Comparison of ENCODE assay signal across 8 mouse cellular contexts in the genomic region with DNA sequence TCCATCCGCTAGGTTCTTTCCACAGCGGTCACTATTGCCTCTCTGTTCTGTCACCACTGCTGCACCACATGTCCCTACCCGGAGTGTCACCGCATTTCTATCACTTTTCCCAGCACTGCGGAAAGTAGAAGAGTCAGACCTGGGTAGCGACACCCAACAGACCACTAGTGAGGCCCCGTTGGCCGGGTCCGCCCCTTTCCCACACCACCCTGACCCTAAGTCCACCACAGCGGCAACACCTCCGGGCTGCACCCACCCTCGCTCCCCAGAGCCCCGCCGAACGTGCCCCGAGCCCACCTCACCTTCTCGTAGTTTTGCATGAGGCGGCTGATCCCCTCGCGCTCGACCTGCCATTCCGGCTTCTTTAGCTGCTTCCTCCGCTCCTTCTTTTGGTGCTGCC. TPM values are rescaled to one million over a fixed set of nuclear protein-coding genes. Genes with fewer than 3 reads are reported as not detected.
DNase-seq lines count a peak whose midpoint lies in the region; ATAC-seq and TF ChIP-seq lines count a peak whose summit lies in the region.

No protein-coding gene starts in this region.

- CTCF ChIA-PET in Patski (lab: Charles Lee) = no interaction called here

- peak; percentile 65 for ATAC-seq in kidney, embryonic 14.5 days (ENCODE audit: low FRiP score, low TSS enrichment)
- peak; percentile 23 for ATAC-seq in Patski
- ATAC-seq in forebrain, embryonic 14.5 days = no peak; the same call in 1 of the 2 replicates
- peak; percentile 40 for ATAC-seq in liver, embryonic 12.5 days
- peak; percentile 21 for ATAC-seq in stomach, embryonic 14.5 days (ENCODE audit: insufficient number of reproducible peaks, insufficient read depth, low FRiP score, low read depth)

- POLR2A ChIA-PET in Patski (lab: Charles Lee) = no interaction called here

- H3K27me3 ChIP-seq in kidney, embryonic 14.5 days (ENCODE audit: control insufficient read depth, insufficient read depth, low read length) = no peaks in the 10 kb centered on the region
- no peaks in the 10 kb centered on the region for H3K27me3 ChIP-seq in Patski
- no peaks in the 10 kb centered on the region for H3K27me3 ChIP-seq in forebrain, embryonic 14.5 days (replicated peaks; ENCODE audit: control insufficient read depth, insufficient read depth, low read length)
- no peaks in the 10 kb centered on the region for H3K27me3 ChIP-seq in liver, embryonic 12.5 days (replicated peaks)
- no peaks in the 10 kb centered on the region for H3K27me3 ChIP-seq in stomach, embryonic 14.5 days (ENCODE audit: control insufficient read depth, insufficient read depth, low read length)

- H3K4me2 ChIP-seq in kidney, embryonic 14.5 days (replicated peaks; ENCODE audit: low read depth, low read length) = peak overlapping the region; percentile 88
- H3K4me2 ChIP-seq in forebrain, embryonic 14.5 days (ENCODE audit: low read length) = peak overlapping the region; percentile 96
- H3K4me2 ChIP-seq in liver, embryonic 12.5 days = peak overlapping the region; percentile 97
- peak overlapping the region; percentile 95 for H3K4me2 ChIP-seq in stomach, embryonic 14.5 days (replicated peaks; ENCODE audit: low read depth, low read length)

- no peaks in the 10 kb centered on the region for H3K36me3 ChIP-seq in kidney, embryonic 14.5 days (ENCODE audit: control insufficient read depth, insufficient read depth, low read length)
- no peaks in the 10 kb centered on the region for H3K36me3 ChIP-seq in forebrain, embryonic 14.5 days (ENCODE audit: control insufficient read depth, insufficient read depth, low read length)
- H3K36me3 ChIP-seq in liver, embryonic 12.5 days = no peaks in the 10 kb centered on the region
- no peaks in the 10 kb centered on the region for H3K36me3 ChIP-seq in stomach, embryonic 14.5 days (ENCODE audit: control insufficient read depth, insufficient read depth, low read length)

- no peak overlapping the region for H3K27ac ChIP-seq in kidney, embryonic 14.5 days (ENCODE audit: low read depth, low read length)
- H3K27ac ChIP-seq in forebrain, embryonic 14.5 days (ENCODE audit: low read depth, low read length) = no peak overlapping the region
- H3K27ac ChIP-seq in liver, embryonic 12.5 days = peak overlapping the region; percentile 30; the same call in 1 of the 2 replicates
- no peak overlapping the region; the same call in 1 of the 2 replicates for H3K27ac ChIP-seq in stomach, embryonic 14.5 days (ENCODE audit: low read length)

- no peaks in the 10 kb centered on the region for H3K9me3 ChIP-seq in kidney, embryonic 14.5 days (ENCODE audit: control insufficient read depth, low read length)
- H3K9me3 ChIP-seq in forebrain, embryonic 14.5 days (replicated peaks; ENCODE audit: control insufficient read depth, low read length) = no peaks in the 10 kb centered on the region
- no peaks in the 10 kb centered on the region for H3K9me3 ChIP-seq in liver, embryonic 12.5 days (replicated peaks)
- no peaks in the 10 kb centered on the region for H3K9me3 ChIP-seq in stomach, embryonic 14.5 days (ENCODE audit: control insufficient read depth, low read depth, low read length)

- under 1% methylated on average over 23 of the region's 23 CpGs for WGBS in kidney, embryonic 14.5 days
- 2% methylated on average over 23 of the region's 23 CpGs for WGBS in forebrain, embryonic 14.5 days
- WGBS in liver, embryonic 12.5 days (ENCODE audit: insufficient replicate concordance) = under 1% methylated on average over 23 of the region's 23 CpGs
- 1% methylated on average over 23 of the region's 23 CpGs for WGBS in stomach, embryonic 14.5 days

- in situ Hi-C loops in Patski (cut with MboI; ENCODE audit: low pct_unique_long_range_greater_than_20kb) = no loop called here

- H3K9ac ChIP-seq in kidney, embryonic 14.5 days (ENCODE audit: low read depth, low read length) = peak overlapping the region; percentile 71
- H3K9ac ChIP-seq in forebrain, embryonic 14.5 days (ENCODE audit: low read length) = peak overlapping the region; percentile 77
- H3K9ac ChIP-seq in liver, embryonic 12.5 days = peak overlapping the region; percentile 81
- H3K9ac ChIP-seq in stomach, embryonic 14.5 days (replicated peaks; ENCODE audit: low read depth, low read length) = peak overlapping the region; percentile 71

- peak overlapping the region; percentile 94 for H3K4me3 ChIP-seq in kidney, embryonic 14.5 days (ENCODE audit: low read length)
- peak overlapping the region; percentile 80 for H3K4me3 ChIP-seq in forebrain, embryonic 14.5 days (ENCODE audit: low read depth, low read length)
- H3K4me3 ChIP-seq in liver, embryonic 12.5 days = peak overlapping the region; percentile 89
- H3K4me3 ChIP-seq in stomach, embryonic 14.5 days (ENCODE audit: low read depth, low read length) = peak overlapping the region; percentile 94

- H3K4me1 ChIP-seq in kidney, embryonic 14.5 days (ENCODE audit: control insufficient read depth, insufficient read depth, low read length) = peaks cover 6% of the 10 kb centered on the region
- H3K4me1 ChIP-seq in forebrain, embryonic 14.5 days (ENCODE audit: control insufficient read depth, insufficient read depth, low read length) = peaks cover 9% of the 10 kb centered on the region
- peaks cover 24% of the 10 kb centered on the region for H3K4me1 ChIP-seq in liver, embryonic 12.5 days
- peaks cover 7% of the 10 kb centered on the region; the same call in 1 of the 2 replicates for H3K4me1 ChIP-seq in stomach, embryonic 14.5 days (ENCODE audit: control insufficient read depth, insufficient read depth, low read length)

- no peak for TF ChIP-seq CTCF in Patski (IDR thresholded peaks at IDR 0.05)

- DNase-seq in kidney, postnatal 10 days = no peak
- DNase-seq in Patski (ENCODE audit: low read depth, low spot score) = no peak
- no peak for DNase-seq in forebrain, embryonic 14.5 days (ENCODE audit: low spot score)
- DNase-seq in frontal cortex, adult 2 months (ENCODE audit: extremely low spot score in 1 of 2, low spot score in 1 of 2) = no peak
- DNase-seq in spleen, postnatal 4 days (ENCODE audit: low spot score in 2 of 2) = no peak

RNA-seq across cellular contexts. Expression of a gene that starts 0.3 kb away (rescaled TPM):
- polyA plus RNA-seq in kidney, embryonic 14.5 days (2014; fragmentation: Nextera tagmentation; extraction: Ambion mirVana) = 26.0 and 35.7 TPM in 2 replicates
- polyA plus RNA-seq in Patski (2021) = 23.9 TPM
- 22.8 and 24.7 TPM in 2 replicates for polyA plus RNA-seq in forebrain, embryonic 14.5 days (2014; fragmentation: Nextera tagmentation; extraction: Ambion mirVana)
- 24.3 and 24.6 TPM in 2 replicates for polyA plus RNA-seq in liver, embryonic 12.5 days (2016; fragmentation: Nextera tagmentation; extraction: Ambion mirVana)
- 27.1 and 29.2 TPM in 2 replicates for polyA plus RNA-seq in stomach, embryonic 14.5 days (2014; fragmentation: Nextera tagmentation; extraction: Ambion mirVana)
- 12.0 and 12.6 TPM in 2 replicates for polyA plus RNA-seq in frontal cortex, adult 2 months (2012; rRNA removed)

RNA-seq across cellular contexts. Expression of a gene that starts 54.0 kb away (rescaled TPM):
- polyA plus RNA-seq in kidney, embryonic 14.5 days (2014; fragmentation: Nextera tagmentation; extraction: Ambion mirVana) = 1.1 and 2.1 TPM in 2 replicates
- polyA plus RNA-seq in Patski (2021) = 0.76 TPM
- polyA plus RNA-seq in forebrain, embryonic 14.5 days (2014; fragmentation: Nextera tagmentation; extraction: Ambion mirVana) = 0.05 and 0.19 TPM in 2 replicates
- polyA plus RNA-seq in liver, embryonic 12.5 days (2016; fragmentation: Nextera tagmentation; extraction: Ambion mirVana) = 0.23 and 0.46 TPM in 2 replicates
- polyA plus RNA-seq in stomach, embryonic 14.5 days (2014; fragmentation: Nextera tagmentation; extraction: Ambion mirVana) = 14.7 and 15.5 TPM in 2 replicates
- 3.4 and 4.0 TPM in 2 replicates for polyA plus RNA-seq in frontal cortex, adult 2 months (2012; rRNA removed)
